Mouse (Mus musculus): Measurements from ENCODE around the gene Prickle1.

DNA sequence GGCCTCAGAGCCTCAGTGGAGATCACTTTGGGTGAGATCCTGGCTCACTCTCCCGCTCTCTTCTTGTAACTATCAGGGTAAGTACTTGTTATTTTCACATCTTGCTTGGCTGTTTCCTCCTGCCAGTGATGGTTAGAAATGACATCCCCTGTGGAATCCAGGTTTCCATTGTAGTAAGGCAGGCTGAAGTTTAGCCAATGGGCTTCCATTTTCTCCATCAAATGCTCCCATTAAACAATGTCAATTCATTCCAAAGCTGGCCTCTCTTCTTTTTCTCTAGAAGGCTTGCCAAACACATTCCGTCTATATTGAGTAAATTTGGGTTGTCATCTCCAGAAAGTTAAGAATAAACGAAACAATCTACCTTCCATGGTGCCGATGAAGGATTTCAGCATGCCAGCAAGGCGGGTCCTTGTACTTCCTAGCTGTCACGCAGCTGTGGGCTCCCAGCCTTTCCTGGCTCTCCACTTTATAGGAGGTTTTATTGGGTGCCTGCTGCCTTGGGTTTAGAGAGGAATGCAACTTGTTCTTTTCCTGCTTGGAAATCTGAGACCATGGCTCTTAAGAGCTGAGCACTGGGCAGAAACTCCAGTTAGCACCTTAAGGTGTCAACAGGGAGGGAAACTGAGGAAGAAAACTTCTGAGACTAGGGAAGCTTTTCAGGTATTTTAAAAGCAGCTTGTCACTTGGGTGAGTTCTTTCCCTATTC lies 22.9 kb upstream of the Prickle1 start:
- TF ChIP-seq CTCF (IDR thresholded peaks at IDR 0.05; ENCODE audit: control insufficient read depth, insufficient read depth, low read length) (no peak), POLR2A (IDR thresholded peaks at IDR 0.05; ENCODE audit: borderline replicate concordance, control insufficient read depth, low read depth, low read length) (no peak)
